Mouse (Mus musculus) left cerebral cortex, adult 2 months (tissue): ENCODE measurements around the gene Ets1. TPM values are rescaled to one million over a fixed set of nuclear protein-coding genes. Genes with fewer than 3 reads are reported as not detected.

ENCODE experiments used
- DNase-seq, 2 experiments: peaks; one replicate each; pipeline ENCODE4 v3.0.0; 2021 to 2022; ENCODE audit warnings: low spot score in 2 of 2, mixed read lengths in 1 of 2; ENCODE audit errors: extremely low spot score in 1 of 2
- H3K27ac ChIP-seq: fragments of 200-600 bp; 2 replicates; pipeline ENCODE4 v1.8.1; 2022
- H3K4me3 ChIP-seq: fragments of 200-600 bp; 2 replicates; pipeline ENCODE4 v1.8.1; 2022
- CTCF ChIP-seq: fragments of 200-600 bp; IDR thresholded peaks from 2 replicates; pipeline ENCODE4 v1.8.1; 2022; ENCODE audit warnings: antibody characterized with exemption, mild to moderate bottlenecking, moderate library complexity
- intact Hi-C: fragments of 180-260 bp; cut with DNase I; formaldehyde crosslinking; loops from one replicate; pipeline ENCODE4 v1.15.1; 2025
- long read RNA-seq, 2 experiments: library from polyadenylated mRNA; stranded (forward); transcript quantifications; one replicate each; pipeline ENCODE4 v2.0.0; 2021; ENCODE audit warnings: borderline mapping rate in 2 of 2
- total RNA-seq, 2 experiments: library from RNA; stranded (reverse); gene quantifications; 2 replicates each; pipeline ENCODE4 v1.2.3; 2021

The Ets1 gene
- total RNA-seq: 10 to 100 TPM in 1 of 2 experiments, 1 to 10 TPM in 1; 7.8 to 11.2 TPM
- long read RNA-seq, experiment 1, full-length matches to known transcripts: 12 of 25 reads
- long read RNA-seq, experiment 1, partial matches to known transcripts: 1 of 25 reads
- long read RNA-seq, experiment 1, other reads (novel, unspliced or antisense): 12 of 25 reads
- long read RNA-seq, experiment 2, full-length matches to known transcripts: 9 of 18 reads
- long read RNA-seq, experiment 2, partial matches to known transcripts: 1 of 18 reads
- long read RNA-seq, experiment 2, other reads (novel, unspliced or antisense): 8 of 18 reads

DNA sequence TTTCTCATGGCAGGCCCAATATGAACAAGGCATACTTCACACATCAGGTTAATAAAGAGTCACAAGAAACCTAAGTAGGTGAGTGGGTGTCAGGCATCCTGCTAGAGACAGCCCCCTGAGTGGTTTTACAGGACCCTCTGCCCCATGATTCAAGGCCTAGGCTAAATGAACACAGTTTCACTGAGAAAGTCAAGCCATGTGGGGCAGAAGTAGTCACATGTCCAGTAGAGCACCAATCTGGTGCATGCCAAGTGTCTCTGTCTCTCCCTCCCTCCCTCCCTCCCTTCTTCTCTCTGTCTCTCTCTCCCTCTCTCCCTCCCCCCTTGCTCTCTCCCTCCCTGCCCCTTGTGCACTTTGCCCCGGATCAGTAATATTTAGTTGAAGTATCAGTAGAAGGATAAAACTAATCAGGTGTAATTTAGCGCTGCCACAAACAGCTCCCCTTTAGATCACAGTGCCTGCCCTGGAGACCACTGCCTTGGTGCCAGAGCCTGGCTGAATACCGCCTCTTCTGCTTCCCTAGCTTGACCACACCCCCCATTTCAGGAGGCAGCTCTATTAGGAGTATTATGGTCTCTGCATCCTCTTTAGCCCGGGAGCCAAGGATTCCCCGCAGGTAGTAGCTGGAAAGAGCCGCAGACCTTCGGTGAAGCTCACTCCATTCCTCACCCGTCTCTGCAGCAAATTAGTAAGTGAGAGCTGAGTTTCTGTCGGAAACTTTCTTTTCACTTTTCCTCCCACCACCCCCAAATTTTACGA, at the start of gene Ets1:
TSS of gene Ets1 (plus strand) at position 595 of the 759 bp plus-strand sequence.
- Histone ChIP-seq H3K4me3 (peak within 1 kb of the TSS; percentile 28), H3K27ac (peak within 1 kb of the TSS; percentile 44; the same call in 1 of the 2 replicates)
- intact Hi-C loops: no loop called here
- no peak for DNase-seq
- TF ChIP-seq CTCF: no peak

DNA sequence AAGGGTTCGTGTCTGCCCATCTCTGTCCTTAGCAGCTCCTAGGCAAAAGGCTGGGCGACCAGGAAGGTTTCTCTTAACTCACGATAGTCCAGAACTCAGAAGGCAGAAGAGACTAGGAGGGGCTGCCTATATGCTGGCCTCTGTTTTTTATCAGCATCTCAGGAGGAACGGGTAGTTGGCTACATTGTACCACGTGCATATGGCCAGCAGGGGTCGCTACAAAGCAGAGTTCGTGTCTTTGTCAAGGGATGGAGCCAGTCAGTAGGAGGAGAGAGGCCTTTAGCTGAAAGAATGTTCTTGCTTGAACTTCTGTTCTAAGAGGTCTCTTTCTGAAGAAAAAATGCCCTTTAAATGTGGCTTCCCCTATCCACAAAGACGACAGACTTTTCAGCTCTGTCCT, 46.1 kb upstream of the Ets1 start:
- TF ChIP-seq CTCF: peak; percentile 96
- Histone ChIP-seq H3K27ac (no peak overlapping the region), H3K4me3 (no peak overlapping the region)
- DNase-seq: peak; percentile 76 to 82
- intact Hi-C loops: loop anchor here (1.0 to 5.0 kb wide), 4 partner anchors 107 to 505 kb away; no protein-coding TSS in a partner anchor

DNA sequence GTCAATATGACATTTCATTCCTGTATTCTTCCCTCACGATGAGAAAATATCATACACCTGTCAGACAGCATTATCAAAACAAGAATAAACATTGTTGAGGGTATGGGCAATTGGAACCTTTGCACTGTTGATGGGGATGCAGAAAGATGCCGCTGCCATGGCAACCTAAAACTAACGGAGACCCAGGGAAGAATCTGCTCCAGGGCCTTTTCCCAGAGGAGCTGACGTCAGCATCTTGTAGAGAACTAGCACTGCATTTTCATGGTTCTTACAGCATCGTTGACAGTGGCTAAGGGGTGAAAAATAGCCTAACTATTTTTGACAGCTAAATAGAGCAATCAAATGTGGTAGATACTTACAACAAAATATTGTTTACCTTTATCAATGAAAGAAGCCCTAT, 45.5 kb upstream of the Ets1 start:
- Histone ChIP-seq H3K27ac (no peak overlapping the region), H3K4me3 (no peak overlapping the region)
- DNase-seq: no peak
- intact Hi-C loops: loop anchor here (1.0 to 5.0 kb wide), 4 partner anchors 107 to 505 kb away; no protein-coding TSS in a partner anchor
- TF ChIP-seq CTCF: no peak

DNA sequence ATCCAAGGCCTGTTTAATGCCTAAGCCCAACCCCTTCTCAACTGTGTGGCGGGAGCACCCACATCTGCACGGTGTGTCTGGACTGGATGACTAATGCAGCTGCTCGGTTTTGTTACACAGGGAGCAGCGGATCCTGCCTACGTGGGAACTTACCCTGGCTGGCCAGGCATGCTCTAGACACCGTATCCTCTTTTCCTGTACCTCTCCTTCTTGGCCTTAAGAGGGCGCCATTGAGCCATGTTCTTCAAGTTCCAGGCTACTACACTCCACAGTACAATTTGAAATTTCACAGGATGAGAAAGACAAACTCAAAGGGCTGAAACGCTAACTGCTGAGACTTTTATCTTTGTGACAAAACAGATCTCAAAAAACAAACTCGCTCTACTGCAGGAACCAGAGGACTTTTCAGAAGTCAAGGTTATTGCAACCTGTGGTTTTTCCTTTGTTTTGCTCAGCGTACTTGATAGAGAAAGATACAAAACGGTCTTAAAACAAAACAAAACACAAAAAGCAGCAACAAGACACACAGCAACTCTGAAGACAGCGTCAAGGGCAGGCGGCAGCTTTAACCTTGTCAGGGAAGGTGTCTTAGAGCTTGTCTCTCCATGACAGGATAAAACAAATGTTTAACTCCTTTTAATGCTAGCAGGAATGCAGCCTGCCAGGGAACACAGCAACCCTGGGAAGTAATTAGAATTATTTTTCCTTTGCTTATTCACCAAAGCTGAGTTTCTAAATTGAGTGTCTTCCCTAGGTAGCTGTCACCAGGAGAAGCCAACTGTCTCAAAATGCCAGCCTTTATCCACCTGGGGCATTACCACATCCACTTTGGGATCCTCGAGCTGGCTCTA, 44.1 kb upstream of the Ets1 start:
- intact Hi-C loops: loop anchor here (1.0 to 5.0 kb wide), 5 partner anchors 105 to 655 kb away; no protein-coding TSS in a partner anchor
- H3K27ac ChIP-seq: peak overlapping the region; percentile 51
- DNase-seq: peak; percentile 65 to 71
- H3K4me3 ChIP-seq: no peak overlapping the region
- peak; percentile 95 for TF ChIP-seq CTCF

DNA sequence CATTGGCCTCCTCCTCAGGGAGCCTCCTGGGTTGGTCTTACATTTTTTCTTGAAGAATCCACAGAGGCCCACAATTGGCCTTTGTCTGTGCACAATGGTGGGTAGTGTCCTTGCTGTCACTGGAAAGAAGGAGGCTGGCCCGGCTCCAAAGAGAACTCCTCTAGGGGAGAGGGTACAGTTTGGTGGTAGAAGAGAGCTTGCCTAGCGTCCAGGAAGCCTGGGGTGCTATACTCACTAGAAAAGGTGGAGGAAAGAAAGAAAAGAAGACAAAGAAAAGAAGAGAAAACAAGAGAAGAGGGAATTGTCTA, 43.5 kb upstream of the Ets1 start:
- intact Hi-C loops: loop anchor here (5.0 kb wide), 1 partner anchor 105 kb away; no protein-coding TSS in a partner anchor
- DNase-seq: no peak
- H3K4me3 ChIP-seq: no peak overlapping the region
- H3K27ac ChIP-seq: peak overlapping the region; percentile 51
- TF ChIP-seq CTCF: no peak

DNA sequence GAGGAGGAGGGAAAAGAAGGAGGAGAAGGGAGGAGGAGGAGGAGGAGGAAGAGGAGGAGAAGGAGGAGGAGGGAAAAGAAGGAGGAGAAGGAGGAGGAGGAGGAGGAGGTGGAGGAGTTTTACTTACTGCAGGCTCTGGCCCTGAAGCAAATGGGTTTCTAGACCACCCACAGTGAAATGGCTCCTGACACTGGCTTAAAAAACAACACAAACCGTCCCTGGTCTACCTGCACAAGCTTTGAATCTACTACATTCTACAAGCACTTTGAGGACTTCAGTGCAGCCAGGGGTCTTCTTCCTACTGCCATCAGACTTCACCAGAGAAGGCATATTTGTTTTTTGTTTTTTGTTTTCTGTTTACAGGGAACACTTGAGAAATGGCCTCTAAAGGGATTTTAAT, 42.2 kb upstream of the Ets1 start:
- TF ChIP-seq CTCF: no peak
- DNase-seq: no peak
- no peak overlapping the region for H3K4me3 ChIP-seq
- intact Hi-C loops: loop anchor here (5.0 kb wide), 1 partner anchor 103 kb away; no protein-coding TSS in a partner anchor
- H3K27ac ChIP-seq: no peak overlapping the region

DNA sequence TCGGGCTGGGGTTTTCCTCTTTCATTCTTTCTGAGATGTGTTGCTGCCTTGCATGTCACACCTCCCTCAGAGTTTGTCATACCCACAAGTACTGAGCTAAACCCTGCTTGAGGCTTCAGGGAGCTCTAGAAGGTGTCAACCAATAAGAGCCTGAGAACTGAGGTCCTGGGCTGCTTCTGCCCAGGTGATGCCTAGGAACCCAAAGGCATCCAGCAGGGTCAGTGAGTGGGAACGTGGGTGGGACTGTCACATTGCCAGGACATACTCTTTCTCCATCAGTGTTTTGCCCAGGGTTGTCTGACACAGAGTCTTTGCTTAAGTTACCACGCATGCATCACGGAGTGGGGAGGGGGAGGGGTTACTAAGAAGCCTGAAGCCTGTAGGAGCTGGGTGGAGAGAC, 41.7 kb upstream of the Ets1 start:
- intact Hi-C loops: loop anchor here (5.0 kb wide), 1 partner anchor 103 kb away; no protein-coding TSS in a partner anchor
- no peak for TF ChIP-seq CTCF
- Histone ChIP-seq H3K27ac (no peak overlapping the region), H3K4me3 (no peak overlapping the region)
- DNase-seq: no peak

DNA sequence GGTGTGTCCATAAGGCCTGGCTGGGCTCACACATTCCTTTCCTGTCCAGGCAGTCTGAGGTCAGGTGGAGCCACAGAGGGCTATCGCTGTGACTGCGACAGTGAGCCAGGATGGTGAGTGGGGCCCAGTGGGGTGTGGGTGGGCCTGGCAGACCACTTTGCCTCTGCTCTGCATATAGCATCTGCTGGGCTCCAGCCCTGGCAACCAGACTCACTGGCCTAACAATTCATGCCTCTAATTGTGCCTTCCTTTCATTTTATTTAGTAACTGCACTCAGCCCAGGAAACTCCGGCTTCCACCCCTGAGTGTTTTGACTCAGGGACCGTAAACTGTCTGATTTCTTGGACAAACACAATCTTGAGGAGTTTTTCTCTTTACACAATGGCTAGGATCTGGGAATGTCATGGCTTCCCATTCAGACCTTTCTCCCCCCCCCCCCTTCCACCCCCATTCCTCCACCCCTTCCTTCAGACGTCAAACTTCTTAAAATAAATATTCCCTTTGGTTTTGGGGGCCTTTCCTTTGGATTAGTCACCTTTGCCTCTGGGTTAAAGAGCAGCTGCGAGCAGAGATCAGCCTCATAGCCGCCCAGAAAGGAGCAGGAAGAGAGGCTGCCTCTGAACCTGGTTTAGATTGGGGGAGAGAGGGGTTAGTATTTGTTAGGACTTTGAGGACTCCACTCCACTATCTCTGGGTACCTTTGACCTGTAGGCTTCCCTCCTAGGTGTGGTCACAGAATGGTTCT, 40.8 kb upstream of the Ets1 start:
- H3K4me3 ChIP-seq: no peak overlapping the region
- intact Hi-C loops: no loop called here
- no peak for DNase-seq
- no peak for TF ChIP-seq CTCF
- peak overlapping the region; percentile 57; the same call in 1 of the 2 replicates for H3K27ac ChIP-seq

DNA sequence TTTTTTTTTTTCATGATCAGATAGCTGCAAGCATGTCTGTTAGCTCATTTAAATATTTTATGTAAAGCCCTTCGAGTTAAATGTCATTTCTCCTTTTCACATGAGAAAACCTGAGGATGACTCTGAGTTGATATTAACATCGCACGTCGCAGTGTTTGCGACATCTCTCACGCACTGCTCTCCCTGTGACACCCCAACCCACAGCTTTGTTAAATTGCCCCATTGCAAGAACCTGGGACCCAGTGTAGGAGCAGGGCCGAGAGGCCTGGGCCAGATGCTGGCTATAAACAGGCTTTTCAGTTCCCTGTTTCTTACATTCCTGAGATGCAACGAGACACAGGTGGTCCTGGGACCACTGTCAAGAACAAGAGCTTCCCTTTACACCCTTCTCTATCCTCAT, 39.7 kb upstream of the Ets1 start:
- DNase-seq: no peak
- Histone ChIP-seq H3K4me3 (no peak overlapping the region), H3K27ac (no peak overlapping the region)
- TF ChIP-seq CTCF: no peak
- intact Hi-C loops: no loop called here

DNA sequence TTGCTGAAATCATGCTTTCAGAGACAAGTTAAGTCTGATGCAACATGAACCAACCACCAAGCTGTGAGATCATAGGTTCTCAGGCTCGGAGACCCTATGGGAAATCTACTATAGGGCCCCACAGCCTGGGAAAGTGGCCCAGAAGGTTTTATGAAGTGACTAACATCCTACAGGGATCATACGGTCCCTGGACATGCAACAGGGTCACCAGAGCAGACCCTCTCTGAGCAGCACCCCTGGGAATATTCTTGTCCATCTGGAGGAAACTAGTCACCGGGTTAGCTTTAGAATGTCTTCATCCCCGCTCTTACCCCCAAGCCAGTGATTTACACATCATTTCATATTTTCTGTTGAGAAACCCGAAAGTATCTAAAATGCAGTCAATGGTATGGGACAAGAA, 34.1 kb upstream of the Ets1 start:
- DNase-seq: no peak
- TF ChIP-seq CTCF: no peak
- intact Hi-C loops: no loop called here
- no peak overlapping the region for H3K27ac ChIP-seq
- H3K4me3 ChIP-seq: no peak overlapping the region

DNA sequence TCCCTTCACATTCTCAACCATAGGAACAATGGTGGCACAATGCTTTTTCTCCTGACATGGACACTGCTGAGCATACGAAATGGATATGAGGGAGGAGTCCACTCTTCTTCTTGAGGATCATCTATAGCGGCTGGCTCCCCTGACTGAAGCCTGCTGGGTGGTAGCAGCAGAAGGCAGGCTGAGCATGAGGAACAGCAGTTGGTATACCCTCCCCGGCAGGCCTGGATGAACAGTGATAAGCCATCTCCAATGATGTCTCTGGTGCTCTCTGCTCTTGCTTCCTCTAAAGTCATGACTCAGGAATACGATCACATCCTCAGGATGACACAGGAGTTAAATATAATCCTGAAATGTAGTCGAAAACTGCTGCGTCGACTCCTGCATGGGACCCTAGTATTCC, 32.9 kb upstream of the Ets1 start:
- H3K27ac ChIP-seq: no peak overlapping the region
- TF ChIP-seq CTCF: no peak
- no peak overlapping the region for H3K4me3 ChIP-seq
- no peak for DNase-seq
- intact Hi-C loops: no loop called here
